Mouse (Mus musculus): ENCODE data around the gene Eefsec. TPM values are rescaled to one million over a fixed set of nuclear protein-coding genes. Genes with fewer than 3 reads are reported as not detected.

The Eefsec gene
- 26.4 TPM in 2 replicates for polyA plus RNA-seq (2015; fragmentation: Nextera tagmentation; extraction: Ambion mirVana)

GRCm38 (mm10) chr6:88446063-88447002 lies at the start of gene Eefsec:
Eefsec (minus strand) TSS chr6:88446539.

DNA sequence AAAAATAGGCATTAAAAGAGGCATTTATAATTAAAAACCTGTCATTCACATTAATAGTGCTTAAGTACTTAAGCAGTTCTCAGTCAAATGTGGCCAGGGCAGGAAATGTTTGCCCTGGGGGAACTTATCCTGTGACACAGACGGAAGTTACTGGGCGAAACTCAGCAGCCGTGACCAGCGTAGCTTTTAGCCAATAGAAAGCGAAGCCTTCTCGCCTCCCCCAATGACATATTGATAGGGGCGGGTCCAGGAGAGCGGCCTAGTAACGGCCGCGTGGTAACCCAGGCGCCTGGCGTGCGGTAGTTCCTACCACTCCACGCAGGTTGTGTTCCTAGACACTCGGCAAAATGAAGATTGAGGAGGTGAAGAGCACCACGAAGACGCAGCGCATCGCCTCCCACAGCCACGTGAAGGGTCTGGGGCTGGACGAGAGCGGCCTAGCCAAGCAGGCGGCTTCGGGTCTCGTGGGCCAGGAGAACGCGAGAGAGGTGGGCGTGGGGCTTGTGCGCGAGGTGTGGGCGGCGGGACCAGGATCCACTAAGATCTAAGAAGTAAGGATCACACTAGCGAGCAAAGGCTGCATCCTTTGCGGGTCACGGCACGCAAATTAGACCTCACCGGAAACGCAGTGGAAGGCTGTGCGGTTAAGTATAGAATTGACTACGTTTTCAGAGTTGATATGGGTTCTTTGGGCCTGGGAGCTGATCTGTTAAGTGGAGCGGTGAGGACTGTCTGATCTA lies 19.0 kb upstream of the Eefsec start, which contains the start of gene Ruvbl1:
Gene Ruvbl1 (plus strand): TSS at position 229 of the 740 bp plus-strand sequence.

DNA sequence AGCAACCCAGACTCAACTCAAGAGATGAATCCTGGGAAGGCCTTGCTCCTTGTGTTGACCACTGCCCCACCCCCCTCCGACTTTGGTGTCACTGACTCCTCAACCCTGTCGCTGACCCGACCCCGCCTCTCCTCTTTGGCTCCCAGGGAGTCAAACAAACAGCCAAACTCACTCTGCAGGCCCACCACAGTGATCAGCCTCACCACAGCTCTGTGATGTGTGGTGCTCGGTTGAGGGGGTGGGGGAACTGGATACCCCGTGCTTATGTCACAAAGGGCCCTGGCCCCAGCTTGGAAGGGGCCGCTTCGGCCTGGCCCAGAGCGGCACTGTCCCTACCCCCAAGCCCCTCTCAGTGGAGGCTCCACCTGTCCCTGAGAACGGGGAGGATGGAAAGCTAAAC lies 224.4 kb downstream of the Eefsec start, which contains the start of gene Dnajb8:
Gene Dnajb8 (plus strand): TSS at position 301 of the 400 bp plus-strand sequence.

Other genes with a start within 250 kb of the Eefsec start
- not detected in 2 replicates for gene Dnajb8, start 224.3 kb downstream of the Eefsec start, polyA plus RNA-seq (2015; fragmentation: Nextera tagmentation; extraction: Ambion mirVana)
- 73.5 and 82.1 TPM in 2 replicates for gene Ruvbl1, start 18.9 kb upstream of the Eefsec start, polyA plus RNA-seq (2015; fragmentation: Nextera tagmentation; extraction: Ambion mirVana)
- 109 and 118 TPM in 2 replicates for gene Sec61a1, start 72.4 kb upstream of the Eefsec start, polyA plus RNA-seq (2015; fragmentation: Nextera tagmentation; extraction: Ambion mirVana)
- 0.41 and 0.82 TPM in 2 replicates for gene Kbtbd12, start 191.4 kb upstream of the Eefsec start, polyA plus RNA-seq (2015; fragmentation: Nextera tagmentation; extraction: Ambion mirVana)

Measured in neural tube, postnatal 0 days (tissue).